Mouse (Mus musculus): Measurements from ENCODE around the gene Nsun2.

The Nsun2 gene

DNA sequence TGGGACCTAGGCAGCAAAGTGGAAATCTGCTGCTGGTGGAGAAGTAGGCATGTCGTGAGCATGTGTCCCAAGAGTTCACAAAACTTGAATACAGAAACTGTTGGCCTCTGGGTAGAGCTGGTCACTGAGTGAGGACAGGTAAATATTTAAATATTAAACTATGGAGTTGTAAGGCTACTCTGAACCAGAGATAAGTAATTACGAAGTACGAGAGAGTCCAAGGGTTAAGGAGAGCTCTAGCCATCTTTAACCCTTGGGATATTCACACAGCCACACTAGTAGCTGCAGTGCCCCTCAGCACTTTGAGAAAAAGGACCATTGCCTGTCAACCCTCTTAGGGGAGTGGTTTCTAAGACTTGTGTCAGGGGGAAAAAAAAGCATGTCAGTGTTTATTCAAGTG lies 102.8 kb downstream of the Nsun2 start:
- DNase-seq (ENCODE audit: low read depth, low spot score) = no peak

DNA sequence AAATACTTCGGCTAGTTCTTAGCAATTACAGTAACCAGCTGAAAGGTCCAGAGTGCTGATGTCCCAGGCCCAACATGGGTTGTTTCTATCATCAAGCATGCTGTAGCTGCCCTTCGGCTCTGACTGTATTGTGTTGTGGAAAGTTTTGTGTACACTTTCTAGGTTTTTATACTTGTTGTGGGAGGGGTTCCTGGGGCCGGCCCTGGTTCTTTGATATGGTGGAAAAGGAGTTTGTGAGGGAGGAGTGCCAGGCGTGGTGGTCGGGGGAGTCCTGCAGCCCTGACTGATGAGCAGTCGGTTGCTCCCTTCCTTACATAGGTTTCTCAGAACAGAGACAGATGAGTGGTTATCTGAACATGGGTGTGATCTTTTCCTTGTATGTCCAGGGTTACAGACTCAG lies 103.3 kb downstream of the Nsun2 start:
- no peak for DNase-seq (ENCODE audit: low read depth, low spot score)

DNA sequence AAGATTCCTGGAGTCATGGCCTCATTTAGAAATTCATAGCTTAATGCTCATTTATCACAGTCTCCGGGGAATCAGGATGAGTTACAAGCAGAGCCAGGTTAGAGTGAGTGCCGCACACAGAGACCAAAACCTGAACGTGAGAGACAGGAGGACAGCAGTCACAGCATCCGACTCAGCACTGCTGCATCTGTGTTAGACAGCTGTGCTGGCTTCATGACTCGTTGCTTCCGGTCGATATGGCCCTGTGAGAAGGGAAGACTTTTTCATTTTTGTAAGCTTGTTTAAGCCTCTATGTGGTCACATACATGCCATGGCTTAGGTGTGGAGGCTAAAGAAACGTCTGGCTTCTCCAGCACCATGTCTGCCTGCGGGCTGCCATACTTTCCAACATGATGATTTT lies 104.1 kb downstream of the Nsun2 start:
- no peak for DNase-seq (ENCODE audit: low read depth, low spot score)

DNA sequence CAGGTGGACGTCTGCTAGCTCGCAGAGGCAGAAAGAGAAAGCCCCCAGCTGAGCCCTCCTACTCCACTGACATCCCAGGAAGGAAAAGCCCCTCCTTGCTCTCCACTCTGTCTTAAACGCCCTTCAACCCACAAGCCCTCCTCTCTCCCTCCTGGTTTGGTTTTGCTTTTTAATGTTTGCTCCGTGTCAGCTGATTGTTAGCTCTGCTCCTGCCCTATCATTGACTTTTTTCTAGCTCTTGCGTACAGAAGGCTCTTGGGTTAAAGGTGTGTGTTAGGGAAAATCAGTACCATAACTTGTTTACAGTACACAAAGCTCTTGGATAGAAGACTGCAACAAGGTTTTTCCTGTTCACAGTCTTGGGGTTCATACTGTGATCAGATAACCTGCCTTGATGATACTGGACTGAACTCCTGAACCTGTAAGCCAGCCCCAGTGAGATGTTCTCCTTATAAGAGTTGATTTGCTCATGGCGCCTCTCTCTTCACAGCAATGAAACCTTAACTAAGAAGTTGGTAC lies 104.6 kb downstream of the Nsun2 start:
- DNase-seq (ENCODE audit: low read depth, low spot score) = no peak

DNA sequence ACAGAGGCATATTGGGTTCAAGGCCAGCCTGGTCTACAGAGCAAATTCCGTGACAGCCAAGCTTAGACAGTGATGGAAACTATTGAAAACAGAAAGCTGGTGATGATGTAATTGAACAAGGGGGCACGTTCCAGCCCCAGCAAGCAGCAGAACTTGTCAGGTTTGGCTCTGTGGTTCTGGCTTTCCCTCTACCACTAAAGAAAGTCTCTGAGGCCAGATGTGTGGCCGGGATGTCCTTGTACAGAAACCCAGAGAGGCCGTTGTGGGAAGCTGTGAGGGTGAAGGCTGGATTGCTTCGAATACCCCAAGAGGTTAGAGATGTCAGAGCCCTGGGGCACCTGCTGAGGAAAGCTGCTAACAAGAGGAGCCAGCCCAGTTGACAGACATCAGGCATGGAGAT lies 105.7 kb downstream of the Nsun2 start:
- DNase-seq (ENCODE audit: low read depth, low spot score) = no peak

DNA sequence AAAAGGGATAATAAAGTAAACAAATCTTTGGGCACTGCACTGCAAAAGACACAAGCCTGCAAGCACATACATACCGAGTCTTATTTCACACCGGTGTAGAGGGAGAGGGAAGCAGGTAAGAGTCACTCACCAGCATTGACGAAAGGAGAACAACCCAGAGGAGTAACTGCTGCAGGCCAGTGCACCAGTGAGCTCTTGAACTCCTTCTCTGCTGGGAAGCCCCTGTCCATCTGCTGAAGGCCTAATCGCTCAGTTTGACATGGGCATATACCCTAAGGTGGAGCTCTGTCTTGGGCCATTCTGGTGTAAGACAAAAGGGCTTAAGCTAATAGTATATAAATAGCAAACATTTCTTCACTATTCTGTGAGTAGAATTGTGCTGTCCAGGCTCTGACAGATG lies 106.6 kb downstream of the Nsun2 start:
- no peak for DNase-seq (ENCODE audit: low read depth, low spot score)

DNA sequence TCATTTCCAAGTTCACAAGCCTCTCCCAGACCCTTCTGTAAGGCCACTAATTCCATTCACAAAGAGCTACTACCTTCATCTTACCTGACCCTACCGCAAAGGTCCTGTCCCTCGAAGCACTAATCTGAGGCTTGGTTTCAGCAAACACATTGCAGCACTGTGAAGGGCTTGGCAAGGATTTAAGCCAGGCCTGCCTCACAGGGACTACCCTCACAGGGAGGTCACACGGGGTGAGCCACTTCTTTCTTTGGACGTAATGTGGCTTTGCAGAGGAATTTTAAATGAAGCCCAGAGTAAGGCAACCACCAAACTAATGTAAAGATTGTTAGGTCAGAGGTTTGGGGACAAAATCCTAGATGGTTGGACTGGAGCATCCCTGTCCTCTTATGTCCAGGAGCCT lies 107.0 kb downstream of the Nsun2 start:
- DNase-seq (ENCODE audit: low read depth, low spot score) = no peak

DNA sequence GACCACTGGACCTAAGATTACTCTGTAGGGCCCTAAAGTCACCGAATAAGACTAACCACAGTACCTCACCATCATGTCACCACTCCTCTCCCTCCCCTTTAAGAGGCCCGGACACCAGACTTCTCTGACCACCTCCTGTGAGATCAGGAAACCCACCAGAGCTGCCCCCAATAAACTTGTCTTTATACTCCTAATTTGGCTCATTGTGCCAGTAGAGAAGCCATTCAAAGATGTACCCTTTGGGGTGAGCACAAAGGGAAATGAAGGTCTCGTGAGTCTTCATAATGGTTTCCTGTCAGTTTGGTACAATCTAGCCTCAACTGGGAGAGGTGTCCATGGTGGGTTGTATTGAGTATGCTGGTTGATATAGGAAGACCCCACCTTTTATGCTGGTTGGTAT lies 107.5 kb downstream of the Nsun2 start:
- no peak for DNase-seq (ENCODE audit: low read depth, low spot score)

DNA sequence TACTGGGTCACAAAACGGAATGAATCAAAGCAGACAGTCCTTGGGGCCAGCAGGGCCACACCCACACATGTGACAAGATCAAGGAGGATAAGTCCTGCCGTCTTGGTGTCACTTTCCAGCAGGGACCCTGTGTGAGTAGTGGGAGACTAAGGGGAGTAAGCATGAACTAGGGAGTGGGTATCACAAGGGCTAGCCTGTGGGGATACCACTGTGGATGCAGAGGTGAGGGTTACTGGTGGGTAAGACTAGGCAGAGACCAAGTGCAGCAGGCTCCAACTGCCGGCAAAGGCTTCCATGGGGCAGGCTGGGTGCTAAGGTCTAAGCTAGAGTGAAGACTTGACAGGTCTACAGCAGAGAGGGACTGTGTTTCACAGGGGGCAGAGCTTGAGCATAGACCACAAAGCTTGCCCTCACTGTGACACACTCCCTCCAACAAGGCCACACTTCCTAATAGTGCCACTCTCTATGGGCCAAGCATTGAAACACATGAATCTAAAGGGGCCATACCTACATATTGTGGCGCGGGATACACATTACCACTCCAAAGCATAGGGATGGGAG lies 109.2 kb downstream of the Nsun2 start:
- DNase-seq (ENCODE audit: low read depth, low spot score) = no peak

DNA sequence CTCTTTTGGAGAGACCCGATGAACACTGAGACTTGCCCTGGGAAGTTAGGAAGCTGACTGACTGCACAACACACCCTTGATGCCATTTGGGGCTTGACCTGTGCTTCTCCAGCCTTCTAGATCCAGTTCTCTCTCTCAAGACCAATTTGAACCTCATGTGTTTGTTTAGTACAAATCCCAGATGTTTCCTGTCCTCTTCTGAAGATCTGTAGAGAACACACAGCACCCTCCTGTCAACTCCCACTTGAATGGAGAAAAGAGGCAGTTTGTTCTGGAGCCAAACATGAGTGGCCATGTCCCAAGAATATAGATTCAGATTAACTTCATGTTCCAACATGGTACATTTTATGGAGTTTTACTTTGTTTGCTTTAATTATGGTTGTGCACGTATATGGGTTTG lies 110.4 kb downstream of the Nsun2 start:
- no peak for DNase-seq (ENCODE audit: low read depth, low spot score)

DNA sequence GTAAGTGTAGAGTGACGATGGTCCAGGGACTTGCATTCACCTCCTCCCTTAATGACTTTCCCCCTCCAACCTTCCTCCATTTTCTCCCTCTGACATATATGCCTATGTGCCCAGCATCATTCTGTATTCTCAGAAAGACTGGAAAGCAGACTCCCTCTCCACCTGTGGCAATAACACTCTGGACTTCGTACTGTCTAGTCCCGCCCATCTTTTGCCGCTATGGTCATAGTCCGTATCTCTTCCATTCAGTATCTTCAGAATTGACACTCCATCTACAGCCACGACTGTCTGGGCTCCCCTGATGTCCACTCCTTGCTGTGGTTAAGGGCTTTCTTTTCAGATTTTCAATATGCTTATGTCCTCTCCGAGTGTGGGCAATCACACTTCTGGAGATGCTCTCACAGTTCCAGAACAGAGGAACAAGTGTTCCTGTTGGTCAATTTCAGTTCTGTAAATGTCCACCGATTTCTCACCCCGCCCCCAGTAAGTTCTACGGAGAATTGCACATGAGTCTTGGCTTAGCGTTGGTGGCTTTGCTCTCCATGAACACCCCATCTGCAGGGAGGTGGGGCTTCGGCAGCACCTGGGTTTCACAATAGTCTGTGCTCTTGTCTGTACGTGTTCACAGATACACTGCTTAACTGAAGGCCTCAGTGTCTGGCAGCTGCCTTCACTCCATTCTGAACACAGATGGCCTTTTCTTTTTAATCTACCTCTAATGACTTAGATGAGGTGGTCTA lies 111.1 kb downstream of the Nsun2 start:
- no peak for DNase-seq (ENCODE audit: low read depth, low spot score)

DNA sequence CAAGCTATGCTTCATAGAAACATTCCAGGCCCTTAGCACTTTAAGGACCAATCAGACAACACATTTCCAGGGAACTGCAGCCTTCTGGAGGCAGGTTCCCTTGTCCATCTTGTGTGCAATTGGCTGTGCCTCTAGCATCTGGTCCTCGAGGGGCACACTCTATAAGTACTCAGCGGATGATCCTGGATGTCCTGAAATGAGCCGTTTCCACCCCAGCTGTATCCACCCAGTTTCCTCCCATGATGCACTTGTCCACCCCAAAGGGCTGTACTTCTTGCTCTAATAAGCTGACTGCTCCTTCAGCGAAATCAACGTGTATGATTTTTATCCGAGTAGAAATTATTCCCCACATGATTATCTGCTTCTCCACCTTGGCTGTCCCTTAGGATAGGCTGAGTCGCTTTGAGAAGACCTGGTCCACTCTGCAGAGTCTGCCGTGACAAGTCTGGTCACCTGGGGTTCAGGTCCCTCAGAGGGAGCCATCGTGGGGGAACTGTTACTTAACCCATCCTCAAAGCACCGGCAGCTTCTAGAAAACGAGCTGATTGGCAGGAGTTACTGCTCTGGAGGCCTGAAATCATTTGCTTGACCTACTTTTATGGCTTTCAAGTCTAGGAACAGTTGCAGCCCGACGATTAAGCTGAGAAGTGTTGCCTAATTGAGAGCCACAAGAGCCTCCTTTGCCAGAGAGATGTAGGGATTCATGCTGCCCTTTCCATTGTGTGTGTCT lies 112.3 kb downstream of the Nsun2 start:
- no peak for DNase-seq (ENCODE audit: low read depth, low spot score)

DNA sequence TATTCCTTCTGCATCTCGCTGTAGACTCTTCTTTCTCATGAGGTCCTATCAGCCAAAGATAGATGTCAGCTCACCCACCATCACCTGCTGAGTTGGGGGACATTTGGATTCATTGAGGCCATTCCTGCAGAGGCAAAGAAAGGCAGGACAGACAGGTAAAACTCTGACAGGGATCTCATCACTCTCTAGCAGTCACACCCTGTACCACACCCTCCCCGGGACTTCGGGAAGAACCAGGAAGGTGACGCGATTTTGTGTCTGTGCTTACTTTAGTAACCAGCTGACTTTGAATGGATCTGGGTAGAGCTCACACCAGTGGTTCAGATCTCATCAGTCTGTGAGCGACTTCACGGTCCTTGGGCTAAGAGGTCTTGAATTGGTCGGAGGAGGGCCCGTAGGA lies 112.9 kb downstream of the Nsun2 start:
- DNase-seq (ENCODE audit: low read depth, low spot score) = no peak

DNA sequence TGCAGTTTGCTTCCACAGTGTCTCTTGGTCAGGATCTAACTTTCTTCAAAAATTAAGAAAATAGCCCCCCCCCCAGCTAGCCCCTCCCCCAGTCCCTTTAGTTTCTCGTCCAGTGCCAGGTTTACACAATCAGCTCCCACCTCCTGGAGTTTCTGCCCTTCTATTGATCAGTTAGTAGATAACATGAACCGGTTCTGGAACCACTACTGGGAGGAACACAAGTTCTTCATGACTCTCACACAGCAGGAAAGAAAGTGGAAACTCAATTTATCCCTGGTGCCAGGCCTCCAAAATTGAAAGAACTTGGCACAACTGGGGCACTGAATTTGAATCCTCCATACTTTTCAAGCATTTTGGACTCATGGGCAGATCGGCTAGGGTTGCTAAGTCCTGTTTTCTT lies 121.0 kb downstream of the Nsun2 start:
- DNase-seq (ENCODE audit: low read depth, low spot score) = no peak

DNA sequence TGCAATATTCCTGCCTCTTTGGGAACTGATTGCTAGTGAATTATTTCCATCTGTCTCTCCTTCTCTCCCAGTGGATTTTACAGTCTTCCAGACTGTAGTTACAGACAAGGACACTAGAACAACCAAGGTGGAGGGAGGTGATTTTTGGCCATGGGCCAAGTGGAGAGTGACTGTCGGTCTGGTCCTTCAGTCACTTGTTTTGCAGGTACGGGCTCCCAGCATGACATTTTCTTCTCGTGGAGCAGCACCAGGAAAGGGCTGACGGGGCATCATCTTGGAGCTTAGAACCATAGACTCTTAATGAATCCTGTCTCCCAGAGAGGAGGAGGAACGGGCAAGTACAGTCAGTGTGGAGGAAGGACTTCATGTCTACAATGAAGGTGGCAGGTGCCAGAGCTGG lies 138.6 kb downstream of the Nsun2 start:
- no peak for DNase-seq (ENCODE audit: low read depth, low spot score)

DNA sequence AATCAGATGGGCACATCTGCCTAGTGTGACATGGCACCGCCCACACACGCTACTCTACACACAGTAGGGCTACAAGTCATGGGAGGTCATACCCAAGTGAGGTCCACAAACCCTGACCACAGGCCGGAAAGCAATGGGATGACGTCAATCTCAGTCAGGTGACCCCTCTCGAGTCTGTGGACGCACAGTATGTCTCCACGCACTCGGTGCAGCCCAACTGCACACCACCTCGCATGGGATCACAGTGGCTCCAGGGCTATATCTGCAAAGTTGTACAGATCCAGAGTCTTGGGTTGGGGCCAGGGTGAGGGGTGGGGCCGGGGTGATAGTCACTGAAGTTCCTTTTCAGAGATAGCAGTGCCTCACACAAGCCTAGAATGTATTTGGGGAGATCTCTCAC lies 139.0 kb downstream of the Nsun2 start:
- DNase-seq (ENCODE audit: low read depth, low spot score) = no peak

DNA sequence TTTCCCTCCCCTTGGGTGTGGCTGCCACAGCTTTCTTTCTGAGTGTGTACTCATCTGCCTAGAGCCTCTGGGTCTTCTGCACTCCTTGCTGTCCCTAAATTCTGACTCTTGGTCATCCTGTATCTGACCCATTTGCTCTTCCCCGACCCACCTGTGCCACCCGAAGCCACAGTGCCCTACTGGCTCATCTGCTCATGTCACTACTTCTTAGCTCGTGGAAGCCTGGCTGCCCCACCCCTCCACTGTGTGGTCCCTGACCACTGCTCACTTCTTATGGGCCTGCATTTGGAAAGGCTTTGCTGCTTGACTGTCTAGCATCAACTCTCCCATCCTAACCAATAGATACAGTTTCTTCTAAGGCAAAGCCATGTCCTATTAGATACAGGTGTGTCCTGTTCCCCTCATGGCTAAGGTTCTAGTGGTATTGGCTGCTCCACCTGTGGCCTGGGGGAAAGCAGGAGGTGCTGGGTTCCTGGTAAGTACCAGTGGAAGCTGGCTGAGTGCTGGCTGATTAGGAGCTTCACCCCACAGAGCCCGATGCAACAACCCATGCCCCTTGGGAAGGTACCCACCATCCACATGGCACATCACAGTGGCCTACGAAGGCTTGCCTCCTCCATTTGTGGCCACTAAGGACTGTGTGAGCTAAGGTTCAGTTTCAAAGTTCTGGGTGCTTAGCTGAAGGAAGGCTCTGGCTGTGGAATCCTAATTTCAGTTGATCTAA lies 139.8 kb downstream of the Nsun2 start:
- no peak for DNase-seq (ENCODE audit: low read depth, low spot score)

DNA sequence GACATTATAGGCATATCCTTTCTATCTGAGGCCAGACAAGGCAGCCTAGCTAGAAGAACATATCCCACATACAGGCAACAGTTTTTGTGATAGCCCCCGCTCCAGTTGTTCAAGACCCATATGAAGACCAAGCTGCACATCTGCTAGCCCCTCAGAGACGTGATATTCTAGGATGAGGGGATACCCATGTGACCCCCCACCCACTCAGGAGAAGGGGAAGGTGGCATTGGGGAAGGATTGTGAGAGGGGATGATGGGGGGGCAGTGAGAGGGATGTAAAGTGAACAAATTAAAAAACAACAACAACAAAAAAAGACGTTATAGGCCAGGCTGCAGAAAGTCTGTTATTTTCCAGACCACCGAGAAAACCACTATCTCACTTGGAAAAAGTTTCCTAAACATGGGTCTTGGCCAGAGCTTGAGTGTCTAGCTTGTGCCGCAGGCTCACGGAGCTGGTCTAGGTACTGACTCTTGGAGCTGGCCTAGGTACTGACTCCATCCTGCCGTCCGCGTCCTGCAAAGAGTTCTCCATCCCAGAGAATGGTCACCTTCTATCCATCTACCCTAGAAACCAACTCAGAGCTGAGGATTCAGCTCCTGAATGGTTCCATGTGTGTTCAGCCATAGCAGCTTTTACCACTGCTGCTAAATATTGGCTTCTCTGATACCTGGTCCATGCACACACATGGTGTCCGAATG lies 140.5 kb downstream of the Nsun2 start:
- no peak for DNase-seq (ENCODE audit: low read depth, low spot score)

All from skeletal muscle tissue, adult 2 months (tissue).